Mouse (Mus musculus) embryonic facial prominence, embryonic 11.5 days (tissue): ENCODE measurements around the gene Tut7. TPM values are rescaled to one million over a fixed set of nuclear protein-coding genes. Genes with fewer than 3 reads are reported as not detected.
"Not testable (repeated sequence)": the region's sequence is repeated elsewhere in the genome, so short reads cannot be mapped to it uniquely, and the experiment has no call there.

Experiments
- ATAC-seq: fragments of 200-750 bp; cut with Nextera tagmentation; replicated peaks from 2 replicates; pipeline ENCODE4 v1.8.0; 2017; ENCODE audit warnings: low read depth; ENCODE audit not compliant: insufficient number of reproducible peaks, low FRiP score, low TSS enrichment
- DNase-seq: peaks from one replicate; pipeline ENCODE4 v3.0.0-alpha.2; 2015; ENCODE audit warnings: low spot score
- H3K27ac ChIP-seq: fragments of 300-500 bp; sonication (generic); replicated peaks from 2 replicates; pipeline ENCODE4 v1.5.1; 2014; ENCODE audit warnings: mild to moderate bottlenecking, low read depth, low read length, control low read depth
- H3K27me3 ChIP-seq: fragments of 300-500 bp; sonication (generic); 2 replicates; pipeline ENCODE4 v1.6.1; 2014; ENCODE audit warnings: mild to moderate bottlenecking, low read length, moderate library complexity, mixed read lengths; ENCODE audit not compliant: control insufficient read depth, insufficient read depth
- H3K36me3 ChIP-seq: fragments of 300-500 bp; sonication (generic); replicated peaks from 2 replicates; pipeline ENCODE4 v1.6.1; 2014; ENCODE audit warnings: low read depth, mild to moderate bottlenecking, low read length, moderate library complexity, mixed read lengths; ENCODE audit not compliant: control insufficient read depth, insufficient read depth
- H3K4me1 ChIP-seq: fragments of 300-500 bp; sonication (generic); 2 replicates; pipeline ENCODE4 v1.6.1; 2014; ENCODE audit warnings: low read length, mixed read lengths; ENCODE audit not compliant: control insufficient read depth, insufficient read depth
- H3K4me2 ChIP-seq: fragments of 300-500 bp; sonication (generic); 2 replicates; pipeline ENCODE4 v1.6.1; 2014; ENCODE audit warnings: low read depth, mild to moderate bottlenecking, control low read depth, low read length, moderate library complexity
- H3K4me3 ChIP-seq: fragments of 300-500 bp; sonication (generic); 2 replicates; pipeline ENCODE4 v1.5.1; 2014; ENCODE audit warnings: low read depth, low read length, control low read depth
- H3K9ac ChIP-seq: fragments of 300-500 bp; sonication (generic); replicated peaks from 2 replicates; pipeline ENCODE4 v1.6.1; 2014; ENCODE audit warnings: mild to moderate bottlenecking, control low read depth, low read length
- H3K9me3 ChIP-seq: fragments of 300-500 bp; sonication (generic); replicated peaks from 2 replicates; pipeline ENCODE4 v1.6.1; 2016; ENCODE audit warnings: mild to moderate bottlenecking, low read length, inconsistent platforms, mixed read lengths; ENCODE audit not compliant: control insufficient read depth
- WGBS: fragments of 180-500 bp; shearing (Covaris S2); extraction: QIAGEN DNeasy Blood & Tissue Kit; methylation state at CpG from one replicate; pipeline ENCODE4 v1.1.7; 2014; 5-methylcytosine and 5-hydroxymethylcytosine counted together
- polyA plus RNA-seq: library from polyadenylated mRNA; unstranded; fragments of >200 nt; fragmentation: Nextera tagmentation; extraction: Ambion mirVana; gene quantifications from 2 replicates; pipeline ENCODE4 v1.2.1, GENCODE M21; 2014

The Tut7 gene
- polyA plus RNA-seq, 1 experiment from 2014 or later: 48.7 TPM

- Histone ChIP-seq H3K4me2 (no peak overlapping the region), H3K4me3 (no peak overlapping the region), H3K27me3 (no peaks in the 10 kb centered on the region), H3K4me1 (no peaks in the 10 kb centered on the region), H3K9ac (no peak overlapping the region), H3K27ac (no peak overlapping the region), H3K9me3 (no peaks in the 10 kb centered on the region), H3K36me3 (no peaks in the 10 kb centered on the region)
- 88% methylated on average over 9 of the region's 9 CpGs for WGBS
- no peak for DNase-seq
- ATAC-seq: no peak
Observed at GRCm38 (mm10) chr13:59853471-59853870, 30.5 kb upstream of the Tut7 start.

GRCm38 (mm10) chr13:59850373-59850772, 27.4 kb upstream of the Tut7 start:
- no peak overlapping the region for H3K4me3 ChIP-seq
- ATAC-seq (no peak), DNase-seq (no peak)
- no peaks in the 10 kb centered on the region for H3K4me1 ChIP-seq
- no peak overlapping the region for H3K27ac ChIP-seq
- no peak overlapping the region for H3K4me2 ChIP-seq
- 77% methylated on average over 10 of the region's 10 CpGs for WGBS
- H3K27me3 ChIP-seq: no peaks in the 10 kb centered on the region
- no peaks in the 10 kb centered on the region for H3K36me3 ChIP-seq
- H3K9ac ChIP-seq: no peak overlapping the region
- no peaks in the 10 kb centered on the region for H3K9me3 ChIP-seq

- H3K4me3 ChIP-seq: no peak overlapping the region
- DNase-seq: no peak
- no peak for ATAC-seq
- no peak overlapping the region for H3K9ac ChIP-seq
- no peaks in the 10 kb centered on the region for H3K36me3 ChIP-seq
- H3K4me1 ChIP-seq: no peaks in the 10 kb centered on the region
- H3K9me3 ChIP-seq: no peaks in the 10 kb centered on the region
- no peaks in the 10 kb centered on the region for H3K27me3 ChIP-seq
- H3K27ac ChIP-seq: no peak overlapping the region
- 95% methylated on average over 5 of the region's 5 CpGs for WGBS
- no peak overlapping the region for H3K4me2 ChIP-seq
Observed at GRCm38 (mm10) chr13:59844661-59845060, 21.7 kb upstream of the Tut7 start.

- H3K4me3 ChIP-seq: no peak overlapping the region
- H3K4me1 ChIP-seq: no peaks in the 10 kb centered on the region
- H3K27ac ChIP-seq: no peak overlapping the region
- no peak overlapping the region for H3K4me2 ChIP-seq
- ATAC-seq (no peak), DNase-seq (no peak)
- no peaks in the 10 kb centered on the region for H3K27me3 ChIP-seq
- H3K36me3 ChIP-seq: no peaks in the 10 kb centered on the region
- H3K9ac ChIP-seq: no peak overlapping the region
- H3K9me3 ChIP-seq: no peaks in the 10 kb centered on the region
- WGBS: 77% methylated on average over 5 of the region's 5 CpGs
Observed at GRCm38 (mm10) chr13:59843976-59844375, 21.0 kb upstream of the Tut7 start.

- DNase-seq (peak; percentile 94), ATAC-seq (peak; percentile 56)
- Histone ChIP-seq H3K36me3 (no peaks in the 10 kb centered on the region), H3K4me2 (no peak overlapping the region), H3K27me3 (no peaks in the 10 kb centered on the region), H3K4me3 (no peak overlapping the region), H3K9me3 (no peaks in the 10 kb centered on the region), H3K4me1 (no peaks in the 10 kb centered on the region), H3K27ac (no peak overlapping the region), H3K9ac (no peak overlapping the region)
- WGBS: 42% methylated on average over 16 of the region's 16 CpGs
Observed at GRCm38 (mm10) chr13:59842226-59843210, 19.6 kb upstream of the Tut7 start.

- not testable (repeated sequence) for H3K27me3 ChIP-seq, H3K4me1 ChIP-seq, H3K9ac ChIP-seq, H3K36me3 ChIP-seq, H3K4me3 ChIP-seq, H3K4me2 ChIP-seq, H3K9me3 ChIP-seq, H3K27ac ChIP-seq, DNase-seq, ATAC-seq
- WGBS: 87% methylated on average over 11 of the region's 14 CpGs
Observed at GRCm38 (mm10) chr13:59841761-59842160, 18.8 kb upstream of the Tut7 start.

- Histone ChIP-seq H3K9me3 (no peaks in the 10 kb centered on the region), H3K36me3 (no peaks in the 10 kb centered on the region), H3K4me3 (no peak overlapping the region), H3K9ac (no peak overlapping the region), H3K4me2 (no peak overlapping the region), H3K27me3 (no peaks in the 10 kb centered on the region), H3K27ac (no peak overlapping the region), H3K4me1 (no peaks in the 10 kb centered on the region)
- ATAC-seq (no peak), DNase-seq (peak; percentile 92)
- WGBS: 77% methylated on average over 11 of the region's 11 CpGs
Observed at GRCm38 (mm10) chr13:59840429-59841169, 17.7 kb upstream of the Tut7 start.

- no peak for DNase-seq
- no peak overlapping the region for H3K4me2 ChIP-seq
- H3K4me3 ChIP-seq: no peak overlapping the region
- H3K27ac ChIP-seq: no peak overlapping the region
- no peaks in the 10 kb centered on the region for H3K27me3 ChIP-seq
- no peaks in the 10 kb centered on the region for H3K36me3 ChIP-seq
- H3K9ac ChIP-seq: no peak overlapping the region
- H3K9me3 ChIP-seq: no peaks in the 10 kb centered on the region
- no peak; the same call in 1 of the 2 replicates for ATAC-seq
- no peaks in the 10 kb centered on the region for H3K4me1 ChIP-seq
- 87% methylated on average over 9 of the region's 9 CpGs for WGBS
Observed at GRCm38 (mm10) chr13:59839356-59839755, 16.4 kb upstream of the Tut7 start.
